Mouse (Mus musculus) heart, postnatal 36 days (tissue): ENCODE measurements around the gene Sfn. TPM values are rescaled to one million over a fixed set of nuclear protein-coding genes. Genes with fewer than 3 reads are reported as not detected.
A peak's percentile ranks its signal among the peaks of the same experiment; 100 is the strongest.

Experiments
- DNase-seq, 2 experiments: peaks; one replicate each; pipeline ENCODE4 v3.0.0; 2021 to 2022
- intact Hi-C: fragments of 180-260 bp; cut with DNase I; formaldehyde crosslinking; loops from one replicate; pipeline ENCODE4 v1.15.1; 2025
- total RNA-seq, 2 experiments: library from RNA; stranded (reverse); gene quantifications; 2 replicates each; pipeline ENCODE4 v1.2.3; 2021

Gene Sfn
- total RNA-seq, 2 experiments from 2014 or later = 1.1 to 1.5 TPM

DNA sequence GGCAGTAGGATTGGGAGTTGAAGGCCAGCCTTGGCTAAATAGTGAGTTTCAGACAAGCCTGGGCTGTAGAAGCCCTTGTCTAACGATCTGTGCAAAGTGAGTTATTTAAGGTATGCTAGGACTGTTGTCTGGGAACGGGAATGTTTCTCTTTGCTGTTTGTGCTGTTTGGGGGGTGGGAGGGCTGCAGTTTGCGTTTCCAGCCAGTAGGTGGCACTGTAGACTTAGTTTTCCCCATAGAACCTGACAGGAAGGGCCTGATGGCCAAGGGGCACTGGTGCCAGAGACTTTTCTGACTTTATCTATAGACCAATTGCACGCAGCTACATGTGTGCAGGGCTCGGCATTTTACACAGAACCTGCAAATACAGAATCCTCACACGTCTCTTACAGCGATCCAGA lies 9.4 kb downstream of the Sfn start:
- intact Hi-C loops = loop anchor here (1.0 to 2.0 kb wide), 3 partner anchors 17 to 236 kb away; partner anchors contain the start of gene Zdhhc18
- DNase-seq = peak; percentile 73 to 81

DNA sequence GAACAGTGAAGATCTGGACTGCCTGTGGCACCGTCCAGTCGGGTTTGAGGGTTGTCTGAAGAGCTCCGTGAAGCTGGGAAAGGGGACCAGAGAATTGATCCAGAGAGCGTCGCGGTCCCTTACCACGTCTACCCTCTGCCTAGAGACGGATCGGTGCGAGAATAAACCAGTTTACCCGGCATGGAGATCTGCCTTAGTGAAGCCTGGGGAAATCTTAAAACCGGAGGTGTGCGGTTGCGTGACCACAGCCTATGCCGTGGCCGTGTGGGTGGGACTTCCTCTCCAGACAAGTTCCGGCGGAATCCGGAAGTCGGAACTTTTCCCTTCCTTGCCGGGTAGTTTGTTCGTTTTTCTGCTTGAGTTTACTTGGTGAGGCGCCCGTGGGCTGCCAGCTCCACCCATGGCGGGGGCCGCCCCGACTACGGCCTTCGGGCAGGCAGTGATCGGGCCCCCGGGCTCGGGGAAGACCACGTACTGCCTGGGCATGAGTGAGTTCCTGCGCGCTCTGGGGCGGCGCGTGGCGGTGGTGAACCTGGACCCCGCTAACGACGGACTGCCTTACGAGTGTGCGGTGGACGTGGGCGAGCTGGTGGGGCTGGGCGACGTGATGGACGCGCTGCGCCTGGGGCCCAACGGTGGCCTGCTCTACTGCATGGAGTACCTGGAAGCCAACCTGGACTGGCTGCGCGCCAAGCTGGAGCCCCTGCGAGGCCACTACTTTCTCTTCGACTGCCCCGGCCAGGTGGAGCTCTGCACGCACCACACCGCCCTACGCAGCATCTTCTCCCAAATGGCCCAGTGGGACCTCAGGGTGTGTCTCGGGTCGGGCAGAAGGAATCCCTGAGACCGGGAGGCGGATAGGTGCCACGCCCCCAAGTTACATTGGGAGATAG lies 17.7 kb downstream of the Sfn start, which contains the start of gene Gpn2:
Gene Gpn2, plus strand, starts transcription at position 304 of the 893 bp plus-strand sequence.
- DNase-seq = peak; percentile 81 to 84
- intact Hi-C loops = no loop called here

GRCm38 (mm10) chr4:133583690-133584058 lies 18.3 kb downstream of the Sfn start:
- intact Hi-C loops = no loop called here
- DNase-seq = no peak

- DNase-seq = no peak
- intact Hi-C loops = no loop called here
Observed at GRCm38 (mm10) chr4:133577983-133578382, 24.0 kb downstream of the Sfn start.

GRCm38 (mm10) chr4:133574843-133575202 lies 27.1 kb downstream of the Sfn start:
- no peak for DNase-seq
- intact Hi-C loops = no loop called here

- intact Hi-C loops = no loop called here
- peak; percentile 91 to 92 for DNase-seq
Observed at GRCm38 (mm10) chr4:133574070-133574842, 27.7 kb downstream of the Sfn start, which contains the start of gene Gpatch3. Gene Gpatch3, plus strand, starts transcription at chr4:133574745.

- intact Hi-C loops = no loop called here
Observed at GRCm38 (mm10) chr4:133570066-133570466, 31.9 kb downstream of the Sfn start.

GRCm38 (mm10) chr4:133569291-133570065 lies 32.5 kb downstream of the Sfn start:
- intact Hi-C loops = no loop called here
- no peak for DNase-seq

More at GRCm38 (mm10) chr4:133570066-133570466, 31.9 kb downstream of the Sfn start:
- no peak for DNase-seq

DNA sequence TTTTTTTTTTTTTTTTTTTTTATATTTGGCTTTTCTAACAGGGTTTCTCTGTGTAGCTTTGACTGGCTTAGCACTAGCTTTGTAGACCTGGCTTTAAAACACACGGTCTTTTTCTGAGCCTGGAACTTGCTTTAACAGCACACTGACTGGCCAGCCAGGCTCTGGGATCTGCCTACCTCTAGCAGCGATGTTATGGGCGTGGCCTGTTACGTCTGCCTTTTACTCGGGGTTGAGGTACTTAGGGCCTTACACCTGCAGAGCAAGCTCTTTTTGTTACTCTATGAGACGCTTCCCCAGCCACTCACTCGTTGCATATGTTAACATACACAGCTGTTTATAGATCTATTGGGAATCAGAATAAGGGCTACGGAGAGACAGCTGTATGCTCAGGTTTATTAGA lies 34.7 kb downstream of the Sfn start:
- DNase-seq = no peak
- intact Hi-C loops = no loop called here

GRCm38 (mm10) chr4:133563123-133563571 lies 38.8 kb downstream of the Sfn start:
- peak; percentile 66 to 75 for DNase-seq
- intact Hi-C loops = no loop called here

- DNase-seq = no peak
- intact Hi-C loops = no loop called here
Observed at GRCm38 (mm10) chr4:133561622-133562021, 40.3 kb downstream of the Sfn start.

DNA sequence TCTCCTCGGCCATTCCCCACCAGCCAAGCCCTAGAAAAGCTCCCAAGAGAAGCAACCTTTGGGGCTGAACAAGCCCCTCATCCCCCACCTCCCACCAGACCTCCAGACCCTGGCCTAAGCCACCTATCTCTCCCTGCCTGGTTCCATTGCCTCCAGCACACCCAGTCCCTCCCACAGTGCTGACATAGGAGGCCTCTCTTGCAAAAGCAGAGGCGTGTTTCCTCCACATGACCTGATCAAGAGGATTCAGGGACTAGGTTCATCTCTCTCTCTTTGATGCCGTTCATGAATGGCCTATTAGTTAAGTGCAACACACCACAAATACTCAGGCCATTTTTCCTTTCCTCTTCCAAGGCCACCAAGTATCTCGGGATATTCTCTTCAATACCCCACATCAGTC lies 42.1 kb downstream of the Sfn start:
- intact Hi-C loops = no loop called here
- DNase-seq = no peak

GRCm38 (mm10) chr4:133557041-133557717 lies 44.8 kb downstream of the Sfn start:
- DNase-seq = no peak
- intact Hi-C loops = no loop called here

- intact Hi-C loops = no loop called here
- peak in 1 of 2 experiments; percentile 34 for DNase-seq
Observed at GRCm38 (mm10) chr4:133553448-133554330, 48.3 kb downstream of the Sfn start.

DNA sequence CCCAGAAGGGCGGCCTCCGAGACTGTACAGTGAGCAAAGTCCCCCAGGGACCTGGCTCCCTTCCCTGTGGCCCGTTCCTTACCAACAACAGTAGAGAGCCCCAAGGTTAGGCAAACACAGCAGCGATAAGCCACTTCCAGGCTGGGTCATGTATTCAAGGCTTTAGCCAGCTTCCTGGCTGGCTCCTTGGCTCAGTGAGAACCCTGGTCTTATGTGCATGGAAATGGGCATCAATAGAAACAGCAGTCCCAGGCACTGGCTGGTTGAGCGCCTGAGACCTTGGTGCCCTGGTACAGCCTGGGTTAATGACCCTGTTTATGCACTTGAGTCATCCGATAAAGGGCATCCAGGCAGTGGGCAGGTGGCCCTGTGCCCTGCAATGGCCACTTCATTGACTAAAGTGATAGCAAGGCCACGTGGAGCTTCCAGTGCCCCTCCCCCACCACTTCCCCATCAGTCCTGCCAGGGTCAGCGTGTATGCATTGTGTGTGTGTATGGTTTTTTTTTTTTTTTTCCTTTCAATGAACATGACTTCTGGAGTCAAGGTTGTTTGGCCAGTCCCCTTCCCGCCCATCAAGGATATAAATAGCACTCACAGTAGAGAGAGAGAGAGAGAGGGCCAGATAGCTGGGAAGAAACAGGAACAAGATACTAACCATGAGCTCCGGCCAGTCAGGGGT lies 49.1 kb downstream of the Sfn start, which contains the start of gene Nr0b2:
Gene Nr0b2, plus strand, starts transcription at position 609 of the 680 bp plus-strand sequence.
- intact Hi-C loops = no loop called here
- peak; percentile 32 to 35 for DNase-seq

DNA sequence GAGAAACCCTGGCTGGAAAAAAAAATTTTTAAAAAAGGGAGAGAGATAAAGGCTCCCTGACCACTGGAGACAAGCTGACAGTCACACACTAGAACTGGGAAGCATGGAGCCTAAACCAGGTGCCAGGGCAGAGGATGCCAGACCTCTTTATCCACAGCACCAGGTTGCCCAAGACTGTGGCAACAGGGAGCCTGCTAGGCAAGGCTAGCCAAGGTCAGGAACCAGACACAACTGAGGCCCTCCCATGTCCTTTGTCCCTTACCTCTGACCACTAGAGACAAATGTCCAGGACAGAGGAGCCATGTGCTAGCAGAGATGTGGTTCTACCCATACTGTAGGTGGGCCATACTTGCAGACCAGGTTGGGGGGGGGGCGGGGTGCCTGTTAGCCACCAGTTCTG lies 49.9 kb downstream of the Sfn start:
- no peak for DNase-seq
- intact Hi-C loops = no loop called here
